Mouse (Mus musculus) left cerebral cortex, postnatal 10 days (tissue): Measurements from ENCODE around the gene Zfp433. TPM values are rescaled to one million over a fixed set of nuclear protein-coding genes. Genes with fewer than 3 reads are reported as not detected.
"Not testable (repeated sequence)": the region's sequence is repeated elsewhere in the genome, so short reads cannot be mapped to it uniquely, and the experiment has no call there.

Source experiments
- DNase-seq, 2 experiments: peaks; one replicate each; pipeline ENCODE4 v3.0.0; 2021 to 2022; ENCODE audit warnings: low spot score in 2 of 2, mixed read lengths in 1 of 2; ENCODE audit errors: extremely low spot score in 1 of 2
- intact Hi-C: fragments of 180-260 bp; cut with DNase I; formaldehyde crosslinking; loops from one replicate; pipeline ENCODE4 v1.15.1; 2025
- total RNA-seq, 2 experiments: library from RNA; stranded (reverse); gene quantifications; 2 replicates each; pipeline ENCODE4 v1.2.3; 2021

Zfp433 gene
- total RNA-seq = 10 to 100 TPM in 1 of 2 experiments, 1 to 10 TPM in 1; 9.7 to 10.6 TPM

- DNase-seq, intact Hi-C loops: not testable (repeated sequence)
Observed at GRCm38 (mm10) chr10:81704531-81705301, at the start of gene Zfp433. TSS of gene Zfp433 (plus strand) at chr10:81704825.

GRCm38 (mm10) chr10:81655178-81655577, 49.4 kb upstream of the Zfp433 start:
- peak in 1 of 2 experiments; percentile 18 for DNase-seq
- intact Hi-C loops = no loop called here

GRCm38 (mm10) chr10:81656174-81656573, 48.5 kb upstream of the Zfp433 start:
- intact Hi-C loops = no loop called here
- DNase-seq = no peak

GRCm38 (mm10) chr10:81687114-81687513, 17.5 kb upstream of the Zfp433 start:
- intact Hi-C loops, DNase-seq: not testable (repeated sequence)

GRCm38 (mm10) chr10:81770506-81771403, 66.1 kb downstream of the Zfp433 start, which contains the start of gene Gm3055:
TSS of gene Gm3055 (minus strand) at chr10:81771161.
- intact Hi-C loops, DNase-seq: not testable (repeated sequence)

GRCm38 (mm10) chr10:81771404-81771777, 66.8 kb downstream of the Zfp433 start:
- DNase-seq, intact Hi-C loops: not testable (repeated sequence)

Other genes starting within 250 kb of the Zfp433 start
- gene Nfic, start 249.2 kb upstream of the Zfp433 start, total RNA-seq = 10 to 100 TPM; 40.7 to 44.6 TPM
- 100 to 1,000 TPM; 287 to 297 TPM for gene Celf5, start 222.1 kb upstream of the Zfp433 start, total RNA-seq
- 100 to 1,000 TPM in 1 of 2 experiments, 10 to 100 TPM in 1; 94.8 to 102 TPM for gene Ncln, start 208.4 kb upstream of the Zfp433 start, total RNA-seq
- gene S1pr4, start 204.7 kb upstream of the Zfp433 start, total RNA-seq = under 1 TPM; 0.18 to 0.28 TPM
- 1 to 10 TPM; 2.3 to 2.9 TPM for gene Gna15, start 180.6 kb upstream of the Zfp433 start, total RNA-seq
- 100 to 1,000 TPM; 111 to 118 TPM for gene Gna11, start 159.6 kb upstream of the Zfp433 start, total RNA-seq
- 100 to 1,000 TPM; 542 to 558 TPM for gene Aes, start 145.3 kb upstream of the Zfp433 start, total RNA-seq
- gene Tle2, start 130.3 kb upstream of the Zfp433 start, total RNA-seq = 10 to 100 TPM; 20.9 to 22.4 TPM
- 1 to 10 TPM in 1 of 2 experiments, under 1 TPM in 1; 0.93 to 3.0 TPM for gene Tle6, start 103.8 kb upstream of the Zfp433 start, total RNA-seq
- 1 to 10 TPM; 1.9 to 2.2 TPM for gene BC025920, start 98.6 kb upstream of the Zfp433 start, total RNA-seq
- 10 to 100 TPM; 28.0 to 29.3 TPM for gene Sirt6, start 77.0 kb upstream of the Zfp433 start, total RNA-seq
- 10 to 100 TPM; 34.1 to 35.1 TPM for gene Ankrd24, start 76.3 kb upstream of the Zfp433 start, total RNA-seq
- gene Gm10778, start 55.8 kb upstream of the Zfp433 start, total RNA-seq = 1 to 10 TPM; 5.0 to 5.7 TPM
- 10 to 100 TPM in 1 of 2 experiments, 1 to 10 TPM in 1; 7.0 to 10.2 TPM for gene Gm3055, start 66.3 kb downstream of the Zfp433 start, total RNA-seq
- 1 to 10 TPM; 3.2 to 3.9 TPM for gene Gm4767, start 107.4 kb downstream of the Zfp433 start, total RNA-seq
- gene Gm32687, start 159.1 kb downstream of the Zfp433 start, total RNA-seq = 1 to 10 TPM; 4.0 to 4.3 TPM
- gene Zfp781, start 225.7 kb downstream of the Zfp433 start, total RNA-seq = 1 to 10 TPM; 2.6 to 4.6 TPM